Mouse (Mus musculus) erythroblast, embryonic 14.5 days (primary cell): ENCODE results near the gene Anks1b. TPM values are rescaled to one million over a fixed set of nuclear protein-coding genes. Genes with fewer than 3 reads are reported as not detected.

Experiments
- H3K27me3 ChIP-seq: 2 replicates; pipeline ENCODE4 v1.6.1; 2012; ENCODE audit warnings: inconsistent platforms; ENCODE audit not compliant: control insufficient read depth
- H3K36me3 ChIP-seq: 2 replicates; pipeline ENCODE4 v1.6.1; 2012; ENCODE audit warnings: mild to moderate bottlenecking, inconsistent platforms; ENCODE audit not compliant: control insufficient read depth
- H3K4me1 ChIP-seq: 2 replicates; pipeline ENCODE4 v1.6.1; 2012; ENCODE audit warnings: inconsistent platforms; ENCODE audit not compliant: control insufficient read depth
- H3K4me3 ChIP-seq: replicated peaks from 2 replicates; pipeline ENCODE3; 2012; ENCODE audit warnings: moderate library complexity, mild to moderate bottlenecking, inconsistent platforms
- H3K9me3 ChIP-seq: 2 replicates; pipeline ENCODE4 v1.6.1; 2012; ENCODE audit warnings: low read length, inconsistent platforms, mixed read lengths; ENCODE audit not compliant: control insufficient read depth
- GATA1 ChIP-seq: IDR thresholded peaks from 2 replicates; pipeline ENCODE4 v1.6.1; 2012; ENCODE audit warnings: low read length, inconsistent platforms, mixed read lengths
- TAL1 ChIP-seq: IDR thresholded peaks from 3 replicates; pipeline ENCODE4 v1.6.1; 2012; ENCODE audit warnings: low read length, inconsistent platforms, mixed read lengths
- polyA plus RNA-seq: library from polyadenylated mRNA; stranded (reverse); fragments of >175 nt; gene quantifications from 2 replicates; pipeline ENCODE4 v1.2.3, GENCODE M21; 2012

Anks1b gene
- polyA plus RNA-seq, 1 experiment = not detected

DNA sequence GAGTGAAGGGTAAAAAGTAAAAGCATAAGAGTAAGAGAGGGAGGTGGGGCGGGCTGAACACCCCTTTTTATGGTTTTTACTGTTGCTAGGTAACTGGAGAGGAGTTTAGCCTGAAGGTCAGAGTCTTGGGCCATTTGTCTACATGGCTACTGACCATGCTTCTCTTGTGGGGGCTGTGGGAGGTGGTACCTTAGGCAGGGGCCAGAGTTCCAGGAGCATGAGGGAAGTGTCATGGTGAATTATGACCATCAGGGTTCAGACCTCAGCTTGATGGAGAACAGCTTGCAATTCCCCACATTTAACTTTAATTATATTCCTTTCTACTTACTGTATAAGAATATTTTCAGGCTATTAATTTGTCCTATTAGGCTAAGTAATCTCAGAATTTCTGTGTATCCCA lies 413.3 kb downstream of the Anks1b start:
- no peak for TF ChIP-seq GATA1
- Histone ChIP-seq H3K36me3 (no peaks in the 10 kb centered on the region), H3K27me3 (no peaks in the 10 kb centered on the region), H3K4me1 (no peaks in the 10 kb centered on the region), H3K9me3 (no peaks in the 10 kb centered on the region; the same call in 1 of the 2 replicates), H3K4me3 (no peak overlapping the region)

DNA sequence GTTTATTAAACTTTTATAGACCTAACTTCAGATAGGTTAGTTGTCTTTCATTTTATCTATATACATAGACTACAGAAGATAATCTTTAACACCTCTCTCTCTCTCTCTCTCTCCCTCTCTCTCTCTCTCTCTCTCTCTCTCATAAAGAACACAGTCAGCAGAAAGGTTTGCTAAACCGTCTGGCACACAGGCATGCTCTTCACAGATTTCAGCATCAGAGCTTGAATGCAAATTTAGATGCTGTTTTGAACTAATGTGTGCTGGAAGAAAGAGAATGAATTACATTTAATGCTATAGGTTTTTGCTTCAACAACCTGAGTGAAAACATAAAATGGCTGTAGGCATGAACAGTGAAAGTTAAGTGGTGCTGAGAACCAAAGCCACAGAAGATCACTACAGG lies 429.9 kb downstream of the Anks1b start:
- no peaks in the 10 kb centered on the region for H3K9me3 ChIP-seq
- H3K4me1 ChIP-seq = no peaks in the 10 kb centered on the region
- TF ChIP-seq TAL1 = no peak
- TF ChIP-seq GATA1 = no peak
- H3K4me3 ChIP-seq = no peak overlapping the region
- H3K36me3 ChIP-seq = no peaks in the 10 kb centered on the region
- no peaks in the 10 kb centered on the region for H3K27me3 ChIP-seq

- H3K27me3 ChIP-seq = no peaks in the 10 kb centered on the region
- no peaks in the 10 kb centered on the region for H3K36me3 ChIP-seq
- H3K9me3 ChIP-seq = no peaks in the 10 kb centered on the region
- H3K4me3 ChIP-seq = no peak overlapping the region
- TF ChIP-seq GATA1 (no peak), TAL1 (no peak)
- H3K4me1 ChIP-seq = no peaks in the 10 kb centered on the region
Observed at GRCm38 (mm10) chr10:90306156-90306555, 432.8 kb downstream of the Anks1b start.

GRCm38 (mm10) chr10:90307931-90308555 lies 434.7 kb downstream of the Anks1b start:
- no peaks in the 10 kb centered on the region for H3K36me3 ChIP-seq
- no peak overlapping the region for H3K4me3 ChIP-seq
- no peak for TF ChIP-seq TAL1
- no peak for TF ChIP-seq GATA1
- no peaks in the 10 kb centered on the region for H3K27me3 ChIP-seq
- no peaks in the 10 kb centered on the region for H3K9me3 ChIP-seq
- H3K4me1 ChIP-seq = no peaks in the 10 kb centered on the region

DNA sequence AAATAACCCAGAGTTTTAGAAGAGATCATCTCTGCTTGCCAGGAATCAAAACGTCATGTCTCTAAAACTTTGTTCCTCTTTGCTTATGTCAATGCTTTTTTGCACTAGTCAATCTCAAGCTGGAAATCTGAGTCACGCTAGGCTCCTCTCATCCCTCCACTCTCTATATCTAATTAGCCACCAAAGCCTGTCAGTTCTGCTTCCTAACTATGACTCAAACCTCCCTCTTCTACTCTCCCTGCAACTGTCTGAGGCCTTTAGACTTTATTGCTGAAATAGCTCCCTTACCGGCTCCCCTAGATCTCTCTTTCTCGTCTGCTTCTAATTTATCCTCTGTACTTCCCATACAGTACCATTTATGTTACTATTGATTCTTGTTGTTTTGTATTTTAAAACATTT lies 456.5 kb downstream of the Anks1b start:
- no peak for TF ChIP-seq TAL1
- no peak for TF ChIP-seq GATA1
- Histone ChIP-seq H3K9me3 (peaks cover 2% of the 10 kb centered on the region; the same call in 1 of the 2 replicates), H3K27me3 (no peaks in the 10 kb centered on the region), H3K4me3 (no peak overlapping the region), H3K4me1 (no peaks in the 10 kb centered on the region), H3K36me3 (no peaks in the 10 kb centered on the region)

DNA sequence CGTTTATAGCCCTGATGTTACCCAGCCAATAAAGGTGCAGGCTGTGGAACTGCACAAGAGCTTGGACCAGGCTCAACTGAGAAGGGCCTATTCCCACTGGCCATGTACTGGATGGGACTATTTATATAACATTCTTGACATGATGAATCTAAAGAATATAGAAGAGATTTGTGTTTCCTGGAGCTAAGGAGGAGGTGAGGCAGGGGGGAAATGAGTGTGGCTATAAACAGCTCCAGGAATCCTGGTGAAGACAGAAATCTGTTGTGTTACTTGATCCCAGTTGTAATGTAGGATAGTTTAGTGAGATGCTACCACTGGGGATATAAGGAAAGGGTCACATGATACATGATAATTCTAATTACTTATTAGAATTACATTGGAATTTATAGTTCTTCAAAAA lies 472.1 kb downstream of the Anks1b start:
- Histone ChIP-seq H3K4me1 (no peaks in the 10 kb centered on the region), H3K36me3 (no peaks in the 10 kb centered on the region), H3K27me3 (no peaks in the 10 kb centered on the region), H3K9me3 (peaks cover 8% of the 10 kb centered on the region), H3K4me3 (no peak overlapping the region)
- TF ChIP-seq GATA1 = no peak
- TF ChIP-seq TAL1 = no peak

DNA sequence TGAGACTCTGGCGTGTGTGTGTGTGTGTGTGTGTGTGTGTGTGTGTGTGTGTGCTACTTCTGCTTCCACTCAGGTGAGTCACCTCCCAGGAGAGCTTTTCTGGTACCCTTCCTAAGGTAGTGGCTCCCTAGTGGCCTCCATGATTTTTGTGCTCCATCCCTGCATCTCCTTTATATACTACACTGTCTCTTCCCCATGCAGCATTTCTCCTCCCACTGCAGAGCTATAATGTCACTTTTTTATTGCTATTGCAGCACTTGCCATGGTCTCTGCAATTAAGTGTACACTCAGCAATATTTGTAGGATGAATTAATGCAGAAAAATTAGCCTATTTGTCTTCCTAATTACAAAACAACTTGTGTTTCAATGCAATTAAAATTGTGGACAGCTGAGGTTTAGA lies 482.9 kb downstream of the Anks1b start:
- TF ChIP-seq TAL1 (no peak), GATA1 (no peak)
- Histone ChIP-seq H3K9me3 (peaks cover 4% of the 10 kb centered on the region), H3K27me3 (no peaks in the 10 kb centered on the region), H3K4me3 (no peak overlapping the region), H3K4me1 (no peaks in the 10 kb centered on the region), H3K36me3 (no peaks in the 10 kb centered on the region)

- Histone ChIP-seq H3K9me3 (peaks cover 4% of the 10 kb centered on the region), H3K36me3 (no peaks in the 10 kb centered on the region), H3K4me3 (no peak overlapping the region), H3K27me3 (no peaks in the 10 kb centered on the region), H3K4me1 (no peaks in the 10 kb centered on the region)
- TF ChIP-seq TAL1 (no peak), GATA1 (no peak)
Observed at GRCm38 (mm10) chr10:90357169-90357907, 484.0 kb downstream of the Anks1b start.

- Histone ChIP-seq H3K4me1 (no peaks in the 10 kb centered on the region), H3K36me3 (no peaks in the 10 kb centered on the region), H3K4me3 (no peak overlapping the region), H3K9me3 (peaks cover 31% of the 10 kb centered on the region), H3K27me3 (no peaks in the 10 kb centered on the region)
- no peak for TF ChIP-seq TAL1
- no peak for TF ChIP-seq GATA1
Observed at GRCm38 (mm10) chr10:90369015-90369414, 495.7 kb downstream of the Anks1b start.

- H3K9me3 ChIP-seq = peaks cover 29% of the 10 kb centered on the region
- H3K27me3 ChIP-seq = no peaks in the 10 kb centered on the region
- H3K4me3 ChIP-seq = no peak overlapping the region
- H3K36me3 ChIP-seq = no peaks in the 10 kb centered on the region
- no peaks in the 10 kb centered on the region for H3K4me1 ChIP-seq
- TF ChIP-seq TAL1 = no peak
- no peak for TF ChIP-seq GATA1
Observed at GRCm38 (mm10) chr10:90370751-90371150, 497.4 kb downstream of the Anks1b start.
